Mouse (Mus musculus) liver, adult 2 months (tissue): ENCODE measurements around the gene Efemp2. TPM values are rescaled to one million over a fixed set of nuclear protein-coding genes. Genes with fewer than 3 reads are reported as not detected.

Source experiments
- DNase-seq: peaks from one replicate; pipeline ENCODE4 v3.0.0-alpha.2; 2011; ENCODE audit warnings: low read depth, low spot score; ENCODE audit errors: extremely low read depth
- H3K27ac ChIP-seq: fragments of 200-500 bp; replicated peaks from 2 replicates; pipeline ENCODE4 v1.5.1; 2012; ENCODE audit warnings: low read depth, mild to moderate bottlenecking, control low read depth, inconsistent platforms, low read length; ENCODE audit not compliant: insufficient read depth
- H3K27me3 ChIP-seq: fragments of 200-500 bp; 2 replicates; pipeline ENCODE4 v1.6.1; 2012; ENCODE audit warnings: mild to moderate bottlenecking, moderate library complexity, low read length, inconsistent platforms; ENCODE audit not compliant: control insufficient read depth, insufficient read depth
- H3K36me3 ChIP-seq: fragments of 200-500 bp; 2 replicates; pipeline ENCODE4 v1.6.1; 2012; ENCODE audit warnings: low read length, inconsistent platforms; ENCODE audit not compliant: control insufficient read depth, insufficient read depth
- H3K4me1 ChIP-seq: fragments of 200-500 bp; 2 replicates; pipeline ENCODE4 v1.6.1; 2011; ENCODE audit warnings: low read length; ENCODE audit not compliant: control insufficient read depth, insufficient read depth
- H3K4me3 ChIP-seq: fragments of 200-500 bp; 2 replicates; pipeline ENCODE4 v1.5.1; 2011; ENCODE audit warnings: low read depth, mild to moderate bottlenecking, control low read depth, low read length, moderate library complexity; ENCODE audit not compliant: insufficient read depth
- H3K79me2 ChIP-seq: fragments of 200-500 bp; 2 replicates; pipeline ENCODE4 v1.6.1; 2012; ENCODE audit warnings: inconsistent platforms, mild to moderate bottlenecking, low read length, moderate library complexity; ENCODE audit not compliant: control insufficient read depth, insufficient read depth
- H3K9ac ChIP-seq: fragments of 200-500 bp; 2 replicates; pipeline ENCODE4 v1.6.1; 2012; ENCODE audit warnings: low read depth, mild to moderate bottlenecking, control low read depth, inconsistent platforms, low read length
- CTCF ChIP-seq: fragments of 200-500 bp; IDR thresholded peaks from 2 replicates; pipeline ENCODE4 v1.5.1; 2011; ENCODE audit warnings: low read depth, low read length, control low read depth
- POLR2A ChIP-seq: fragments of 200-500 bp; IDR thresholded peaks from 2 replicates; pipeline ENCODE4 v1.6.1; 2011; ENCODE audit warnings: low read length, control low read depth; ENCODE audit not compliant: insufficient read depth; ENCODE audit errors: extremely low read depth
- WGBS: fragments of 180-500 bp; shearing (Covaris S2); methylation state at CpG from one replicate; pipeline ENCODE4 v1.1.7; 2018; 5-methylcytosine and 5-hydroxymethylcytosine counted together
- polyA plus RNA-seq: library from polyadenylated mRNA; depleted of rRNA; stranded (reverse); fragments of >200 nt; gene quantifications from 2 replicates; pipeline ENCODE4 v1.2.3, GENCODE M21; 2012
- total RNA-seq: library from RNA; depleted of rRNA; stranded (reverse); fragments of >200 nt; gene quantifications from 2 replicates; pipeline ENCODE4 v1.2.3, GENCODE M21; 2014

Gene Efemp2
- total and polyA plus RNA-seq, 2 experiments = 4.3 to 7.7 TPM

GRCm38 (mm10) chr19:5468374-5468773 is 5.4 kb upstream of the Efemp2 start, which contains the start of gene Ctsw:
Gene Ctsw (minus strand): TSS chr19:5468507.
- H3K27ac ChIP-seq = no peak within 1 kb of the TSS
- WGBS = 60% methylated on average over 5 of the region's 5 CpGs

GRCm38 (mm10) chr19:5471846-5472245 is 1.9 kb upstream of the Efemp2 start:
- no peak for DNase-seq
- no peak for TF ChIP-seq POLR2A
- TF ChIP-seq CTCF = no peak
- Histone ChIP-seq H3K9ac (no peak overlapping the region), H3K4me3 (no peak overlapping the region), H3K27ac (no peak overlapping the region), H3K27me3 (no peaks in the 10 kb centered on the region; the same call in none of the 2 replicates), H3K36me3 (no peaks in the 10 kb centered on the region), H3K4me1 (no peaks in the 10 kb centered on the region; the same call in 1 of the 2 replicates), H3K79me2 (no peaks in the 10 kb centered on the region)
- 68% methylated on average over 5 of the region's 5 CpGs for WGBS

More at GRCm38 (mm10) chr19:5468374-5468773, 5.4 kb upstream of the Efemp2 start, which contains the start of gene Ctsw:
- no peak for DNase-seq
- H3K9ac ChIP-seq = no peak within 1 kb of the TSS
- H3K79me2 ChIP-seq = no peaks in the 10 kb centered on the region
- TF ChIP-seq POLR2A (no peak), CTCF (no peak)
- no peak within 1 kb of the TSS for H3K4me3 ChIP-seq
- no peaks in the 10 kb centered on the region for H3K36me3 ChIP-seq
- no peaks in the 10 kb centered on the region for H3K4me1 ChIP-seq
- no peaks in the 10 kb centered on the region for H3K27me3 ChIP-seq

DNA sequence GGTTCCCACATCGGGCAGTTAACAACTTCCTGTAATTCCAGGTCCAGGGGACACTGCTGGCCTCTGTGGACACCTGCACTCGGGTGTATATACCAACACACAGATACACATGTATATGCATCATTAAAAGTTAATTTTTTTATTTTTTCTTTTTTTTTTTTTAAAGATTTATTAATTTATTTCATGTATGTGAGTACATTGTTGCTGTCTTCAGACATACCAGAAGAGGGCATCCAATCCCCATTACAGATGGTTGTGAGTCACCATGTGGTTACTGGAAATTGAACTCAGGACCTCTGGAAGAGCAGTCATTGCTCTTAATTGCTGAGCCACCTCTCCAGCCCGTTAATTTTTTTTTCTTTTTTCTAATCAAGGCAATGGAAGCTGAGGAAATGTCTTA is 897 bp upstream of the Efemp2 start:
- H3K4me3 ChIP-seq = no peak overlapping the region
- no peak overlapping the region for H3K27ac ChIP-seq
- DNase-seq = no peak
- no peak overlapping the region for H3K9ac ChIP-seq
- no peaks in the 10 kb centered on the region; the same call in none of the 2 replicates for H3K27me3 ChIP-seq
- no peak for TF ChIP-seq CTCF
- TF ChIP-seq POLR2A = no peak
- WGBS = 77% methylated on average over 3 of the region's 3 CpGs
- no peaks in the 10 kb centered on the region for H3K79me2 ChIP-seq
- H3K36me3 ChIP-seq = no peaks in the 10 kb centered on the region
- H3K4me1 ChIP-seq = no peaks in the 10 kb centered on the region; the same call in 1 of the 2 replicates

- H3K27me3 ChIP-seq = no peaks in the 10 kb centered on the region; the same call in none of the 2 replicates
- no peaks in the 10 kb centered on the region; the same call in 1 of the 2 replicates for H3K4me1 ChIP-seq
- WGBS = 4% methylated on average over 59 of the region's 68 CpGs
- peak overlapping the region; percentile 58 for H3K4me3 ChIP-seq
- no peak for DNase-seq
- H3K9ac ChIP-seq = peak overlapping the region; percentile 71
- H3K36me3 ChIP-seq = no peaks in the 10 kb centered on the region
- no peaks in the 10 kb centered on the region for H3K79me2 ChIP-seq
- no peak overlapping the region for H3K27ac ChIP-seq
- TF ChIP-seq CTCF (no peak), POLR2A (no peak)
Measured at GRCm38 (mm10) chr19:5474281-5475068, 721 bp downstream of the Efemp2 start.

GRCm38 (mm10) chr19:5475069-5475714 is 1.4 kb downstream of the Efemp2 start:
- no peaks in the 10 kb centered on the region; the same call in none of the 2 replicates for H3K27me3 ChIP-seq
- no peak overlapping the region for H3K27ac ChIP-seq
- 49% methylated on average over 13 of the region's 13 CpGs for WGBS
- no peaks in the 10 kb centered on the region; the same call in 1 of the 2 replicates for H3K4me1 ChIP-seq
- no peaks in the 10 kb centered on the region for H3K36me3 ChIP-seq
- H3K4me3 ChIP-seq = peak overlapping the region; percentile 58
- TF ChIP-seq CTCF = no peak
- no peak for TF ChIP-seq POLR2A
- H3K9ac ChIP-seq = peak overlapping the region; percentile 71
- no peak for DNase-seq
- H3K79me2 ChIP-seq = no peaks in the 10 kb centered on the region
